ENCODE assay signal across 10 mouse cellular contexts in genomic region chr5:96962252-96962933, GRCm38 (mm10). TPM values are rescaled to one million over a fixed set of nuclear protein-coding genes. Genes with fewer than 3 reads are reported as not detected.
DNase-seq lines count a peak whose midpoint lies in the region; TF ChIP-seq lines count a peak whose summit lies in the region.
"Had no signal": no experiment of that assay in that cellular context is flagged by ENCODE, and none has a peak within 500 bp of the region (broad histone marks: within the 10 kb centered on the region; RNA-seq: fewer than 3 reads in every experiment).

No protein-coding gene starts in this region.

- no peak for TF ChIP-seq CTCF in brain, embryonic 14.5 days (IDR thresholded peaks at IDR 0.05; ENCODE audit: borderline replicate concordance, extremely low read depth, insufficient read depth, insufficient read length)

- TF ChIP-seq POLR2A in brain, embryonic 14.5 days (IDR thresholded peaks at IDR 0.05; ENCODE audit: borderline replicate concordance, extremely low read depth, insufficient read depth, insufficient read length, poor library complexity, severe bottlenecking), result no peak

- intact Hi-C loops in heart, postnatal 14 days (cut with DNase I), result no loop called here

- peak; percentile 63 for DNase-seq in heart, adult 11 months
- no peak for DNase-seq in heart, postnatal 14 days
- DNase-seq in brain, embryonic 14.5 days (ENCODE audit: low read depth), result peak; percentile 42
- DNase-seq in kidney, postnatal 14 days, result peak; percentile 43
- peak; percentile 65 to 80 for DNase-seq in right cerebral cortex, postnatal 10 days (ENCODE audit: low spot score in 2 of 2)
- DNase-seq in gastrocnemius, adult 18-20 months (ENCODE audit: low spot score), result no peak
- no peak for DNase-seq in testis, postnatal 10 days (ENCODE audit: low spot score)
- no peak for DNase-seq in heart, postnatal 4 days
- DNase-seq: forebrain, postnatal 0 days; spleen, adult 18-20 months had no signal

RNA-seq across cellular contexts. Expression of gene Bmp2k, which starts 35.1 kb away (rescaled TPM):
- 10 to 100 TPM; 11.5 to 12.1 TPM for total RNA-seq in heart, postnatal 14 days (2021)
- polyA plus RNA-seq in brain, embryonic 14.5 days (2012; rRNA removed), result 8.7 and 12.8 TPM in 2 replicates
- 10 to 100 TPM; 11.8 to 13.2 TPM for total RNA-seq in gastrocnemius, adult 18-20 months (2021)
- 10 to 100 TPM; 18.9 TPM for total RNA-seq in heart, postnatal 4 days (2021)

Comparison
In these comparisons a context has a peak if more than half of its experiments do, and no peak if none do; other contexts are left out.
1. DNase-seq: peak in heart, adult 11 months (single experiment), brain, embryonic 14.5 days (single experiment), kidney, postnatal 14 days (single experiment) and right cerebral cortex, postnatal 10 days (2 of 2); none in heart, postnatal 14 days (0 of 2), gastrocnemius, adult 18-20 months (single experiment), testis, postnatal 10 days (single experiment) and heart, postnatal 4 days (single experiment).